Comparison of ENCODE assay signal across 10 mouse cellular contexts in genomic region chr11:109361241-109361630, GRCm38 (mm10). TPM values are rescaled to one million over a fixed set of nuclear protein-coding genes. Genes with fewer than 3 reads are reported as not detected.
A peak's percentile ranks its signal among the peaks of the same experiment; 100 is the strongest.
DNase-seq lines count a peak whose midpoint lies in the region; ATAC-seq and TF ChIP-seq lines count a peak whose summit lies in the region.
"Had no signal": no experiment of that assay in that cellular context is flagged by ENCODE, and none has a peak within 500 bp of the region (broad histone marks: within the 10 kb centered on the region; RNA-seq: fewer than 3 reads in every experiment).

No protein-coding gene starts in this region.

- peaks cover 12% of the 10 kb centered on the region for H3K36me3 ChIP-seq in heart, embryonic 10.5 days
- peaks cover 6% of the 10 kb centered on the region for H3K36me3 ChIP-seq in spleen, adult 2 months (ENCODE audit: control insufficient read depth, insufficient read depth, low read length)
- H3K36me3 ChIP-seq in limb, embryonic 13.5 days: peaks cover 10% of the 10 kb centered on the region

- no peaks in the 10 kb centered on the region; the same call in 1 of the 2 replicates for H3K27me3 ChIP-seq in heart, embryonic 10.5 days (ENCODE audit: insufficient read depth, poor library complexity, severe bottlenecking)
- no peaks in the 10 kb centered on the region for H3K27me3 ChIP-seq in spleen, adult 2 months (ENCODE audit: control insufficient read depth, insufficient read depth, low read length)
- no peaks in the 10 kb centered on the region for H3K27me3 ChIP-seq in limb, embryonic 13.5 days
- H3K27me3 ChIP-seq: neural tube, embryonic 12.5 days had no signal

- no peak for DNase-seq in heart, embryonic 10.5 days (ENCODE audit: low spot score)
- no peak for DNase-seq in heart, postnatal 14 days
- DNase-seq in spleen, adult 2 months (ENCODE audit: low read depth in 1 of 2, low spot score in 2 of 2): no peak
- DNase-seq in spleen, adult 12 weeks (ENCODE audit: low spot score): no peak
- no peak for DNase-seq in gastrocnemius, postnatal 4 days (ENCODE audit: low spot score in 2 of 2)
- DNase-seq in left cerebral cortex, postnatal 4 days: no peak
- DNase-seq in frontal cortex, postnatal 14 days (ENCODE audit: low spot score in 2 of 2): no peak
- DNase-seq: cerebellum, postnatal 14 days had no signal

- peak overlapping the region; percentile 82; the same call in 1 of the 2 replicates for H3K4me2 ChIP-seq in limb, embryonic 13.5 days (replicated peaks)

- ATAC-seq in limb, embryonic 13.5 days (ENCODE audit: low FRiP score, low read depth): no peak

- peak overlapping the region; percentile 98 for H3K4me3 ChIP-seq in heart, embryonic 10.5 days
- no peak overlapping the region for H3K4me3 ChIP-seq in spleen, adult 2 months (ENCODE audit: extremely low read depth, insufficient read depth, insufficient read length)
- H3K4me3 ChIP-seq in limb, embryonic 13.5 days: no peak overlapping the region

- TF ChIP-seq CTCF in spleen, adult 2 months (IDR thresholded peaks at IDR 0.05; ENCODE audit: extremely low read depth, insufficient read depth, insufficient read length, insufficient replicate concordance): no peak

- TF ChIP-seq POLR2A in spleen, adult 2 months (IDR thresholded peaks at IDR 0.05; ENCODE audit: low read depth, low read length): no peak

- intact Hi-C loops in heart, postnatal 14 days (cut with DNase I): loop anchor here (2.0 kb wide), 1 partner anchor 14 kb away; no protein-coding TSS in a partner anchor
- intact Hi-C loops in left cerebral cortex, postnatal 4 days (cut with DNase I): no loop called here

- no peaks in the 10 kb centered on the region for H3K9me3 ChIP-seq in heart, embryonic 10.5 days
- no peaks in the 10 kb centered on the region for H3K9me3 ChIP-seq in limb, embryonic 13.5 days
- H3K9me3 ChIP-seq: neural tube, embryonic 12.5 days had no signal

- 64% methylated on average over 7 of the region's 7 CpGs for WGBS in heart, embryonic 10.5 days
- WGBS in spleen, adult 2 months: 58% methylated on average over 7 of the region's 7 CpGs
- 76% methylated on average over 7 of the region's 7 CpGs for WGBS in limb, embryonic 13.5 days

- 0 out of 2 replicates have a peak overlapping the region, but pooled peaks have one; percentile 97 for H3K27ac ChIP-seq in heart, embryonic 10.5 days
- peak overlapping the region; percentile 97 for H3K27ac ChIP-seq in spleen, adult 2 months (ENCODE audit: insufficient read depth, low read length)
- H3K27ac ChIP-seq in limb, embryonic 13.5 days: 0 out of 2 replicates have a peak overlapping the region, but pooled peaks have one; percentile 11
- H3K27ac ChIP-seq: neural tube, embryonic 12.5 days had no signal

- peaks cover 53% of the 10 kb centered on the region for H3K4me1 ChIP-seq in heart, embryonic 10.5 days
- H3K4me1 ChIP-seq in spleen, adult 2 months (ENCODE audit: control insufficient read depth, insufficient read depth, insufficient read length): peaks cover 12% of the 10 kb centered on the region; the same call in 1 of the 2 replicates
- H3K4me1 ChIP-seq in limb, embryonic 13.5 days: peaks cover 31% of the 10 kb centered on the region

- no peak overlapping the region for H3K9ac ChIP-seq in limb, embryonic 13.5 days

RNA-seq across cellular contexts. Expression of gene Gna13, which starts 1.4 kb away (rescaled TPM):
- 20.5 and 23.4 TPM in 2 replicates for polyA plus RNA-seq in heart, embryonic 10.5 days (2016; fragmentation: Nextera tagmentation; extraction: Ambion mirVana)
- total RNA-seq in heart, postnatal 14 days (2021): 10 to 100 TPM; 37.6 to 38.4 TPM
- 22.0 and 29.8 TPM in 2 replicates for polyA plus RNA-seq in spleen, adult 2 months (2012; rRNA removed)
- 21.6 and 21.7 TPM in 2 replicates for polyA plus RNA-seq in limb, embryonic 13.5 days (2015; fragmentation: Nextera tagmentation; extraction: Ambion mirVana)
- 10 to 100 TPM; 47.3 to 54.5 TPM for total RNA-seq in gastrocnemius, postnatal 4 days (2021)
- 10 to 100 TPM; 48.8 to 50.5 TPM for total RNA-seq in left cerebral cortex, postnatal 4 days (2021)

RNA-seq across cellular contexts. Expression of gene 9930022D16Rik, which starts 52.5 kb away (rescaled TPM):
- not detected in 2 replicates for polyA plus RNA-seq in heart, embryonic 10.5 days (2016; fragmentation: Nextera tagmentation; extraction: Ambion mirVana)
- total RNA-seq in heart, postnatal 14 days (2021): not detected
- not detected in 2 replicates for polyA plus RNA-seq in spleen, adult 2 months (2012; rRNA removed)
- polyA plus RNA-seq in limb, embryonic 13.5 days (2015; fragmentation: Nextera tagmentation; extraction: Ambion mirVana): not detected in 2 replicates
- not detected for total RNA-seq in gastrocnemius, postnatal 4 days (2021)
- not detected for total RNA-seq in left cerebral cortex, postnatal 4 days (2021)
- polyA plus RNA-seq: neural tube, embryonic 12.5 days had no signal

Comparison
In these comparisons a context has a peak if more than half of its experiments do, and no peak if none do; other contexts are left out.
1. H3K27ac ChIP-seq: peak in every context shown above with its lines; median percentile 97 in heart, embryonic 10.5 days; 97 in spleen, adult 2 months; 11 in limb, embryonic 13.5 days.